Mouse (Mus musculus) neural tube, postnatal 0 days (tissue): ENCODE data around the gene Olfr763. TPM values are rescaled to one million over a fixed set of nuclear protein-coding genes. Genes with fewer than 3 reads are reported as not detected.

Experiments used
- polyA plus RNA-seq: library from polyadenylated mRNA; unstranded; fragments of >200 nt; fragmentation: Nextera tagmentation; extraction: Ambion mirVana; gene quantifications from 2 replicates; pipeline ENCODE4 v1.2.1, GENCODE M21; 2015

Olfr763 gene
- polyA plus RNA-seq: not detected in 2 replicates

GRCm38 (mm10) chr10:129010288-129010841, at the start of gene Olfr763:
Gene Olfr763 (plus strand): TSS chr10:129010791.

GRCm38 (mm10) chr10:128989131-128989530, 21.5 kb upstream of the Olfr763 start, which contains the start of gene Olfr9:
Gene Olfr9 (plus strand): TSS chr10:128989431.

GRCm38 (mm10) chr10:129039796-129040195, 29.2 kb downstream of the Olfr763 start, which contains the start of gene Olfr764-ps1:
Gene Olfr764-ps1 (minus strand): TSS chr10:129039896.

GRCm38 (mm10) chr10:129049898-129050297, 39.3 kb downstream of the Olfr763 start, which contains the start of gene Olfr765:
Gene Olfr765 (minus strand): TSS chr10:129049998.

Other genes starting within 250 kb of the Olfr763 start
- 0.54 and 0.62 TPM in 2 replicates for gene Mmp19, start 219.9 kb upstream of the Olfr763 start, polyA plus RNA-seq
- gene Dnajc14, start 206.7 kb upstream of the Olfr763 start, polyA plus RNA-seq: 36.2 and 37.3 TPM in 2 replicates
- gene Tmem198b, start 206.4 kb upstream of the Olfr763 start, polyA plus RNA-seq: 17.7 TPM in 2 replicates
- gene Sarnp, start 193.5 kb upstream of the Olfr763 start, polyA plus RNA-seq: 109 and 119 TPM in 2 replicates
- gene Ormdl2, start 189.1 kb upstream of the Olfr763 start, polyA plus RNA-seq: 21.4 and 21.5 TPM in 2 replicates
- 8.7 and 9.4 TPM in 2 replicates for gene Gdf11, start 119.1 kb upstream of the Olfr763 start, polyA plus RNA-seq
- gene Cd63, start 109.8 kb upstream of the Olfr763 start, polyA plus RNA-seq: 386 and 425 TPM in 2 replicates
- 26.8 and 27.5 TPM in 2 replicates for gene Rdh5, start 87.9 kb upstream of the Olfr763 start, polyA plus RNA-seq
- 278 and 288 TPM in 2 replicates for gene Bloc1s1, start 86.8 kb upstream of the Olfr763 start, polyA plus RNA-seq
- 13.5 and 15.0 TPM in 2 replicates for gene Itga7, start 77.0 kb upstream of the Olfr763 start, polyA plus RNA-seq
- not detected in 2 replicates for gene Mettl7b, start 49.8 kb upstream of the Olfr763 start, polyA plus RNA-seq
- gene Olfr9, start 21.4 kb upstream of the Olfr763 start, polyA plus RNA-seq: not detected in 2 replicates
- gene Olfr764-ps1, start 29.1 kb downstream of the Olfr763 start, polyA plus RNA-seq: not detected in 2 replicates
- not detected in 2 replicates for gene Olfr765, start 39.2 kb downstream of the Olfr763 start, polyA plus RNA-seq
- gene Olfr766-ps1, start 58.2 kb downstream of the Olfr763 start, polyA plus RNA-seq: not detected in 2 replicates
- gene Olfr767, start 72.1 kb downstream of the Olfr763 start, polyA plus RNA-seq: not detected in 2 replicates
- not detected in 2 replicates for gene Olfr768, start 88.6 kb downstream of the Olfr763 start, polyA plus RNA-seq
- not detected in 2 replicates for gene Olfr769, start 107.1 kb downstream of the Olfr763 start, polyA plus RNA-seq
- gene Olfr770, start 128.2 kb downstream of the Olfr763 start, polyA plus RNA-seq: not detected in 2 replicates
- gene Olfr771, start 154.0 kb downstream of the Olfr763 start, polyA plus RNA-seq: not detected in 2 replicates
- not detected in 2 replicates for gene Olfr772, start 167.1 kb downstream of the Olfr763 start, polyA plus RNA-seq
- not detected in 2 replicates for gene Olfr773, start 176.6 kb downstream of the Olfr763 start, polyA plus RNA-seq
- not detected in 2 replicates for gene Olfr774, start 225.4 kb downstream of the Olfr763 start, polyA plus RNA-seq
- not detected in 2 replicates for gene Olfr775, start 237.6 kb downstream of the Olfr763 start, polyA plus RNA-seq
- not detected in 2 replicates for gene Olfr776, start 248.3 kb downstream of the Olfr763 start, polyA plus RNA-seq